Mouse (Mus musculus) embryonic stem cell, embryonic (primary cell): ENCODE results near the gene Ppm1h.
"Not testable (repeated sequence)": the region's sequence is repeated elsewhere in the genome, so short reads cannot be mapped to it uniquely, and the experiment has no call there.

Experiments
- CTCF ChIA-PET, 4 experiments: fragments of 300-600 bp in 2 of 4; fragments of 350-600 bp in 2 of 4; sonication (Branson Sonifier 250); formaldehyde crosslinking; loops; one replicate each; lab custom pipeline; 2022; ENCODE audit warnings: inconsistent platforms in 2 of 4; lab: Charles Lee
- POLR2A ChIA-PET, 4 experiments: fragments of 300-600 bp in 2 of 4; fragments of 350-600 bp in 2 of 4; sonication (Branson Sonifier 250); formaldehyde crosslinking; loops; one replicate each; lab custom pipeline; 2022; ENCODE audit warnings: antibody characterized with exemption in 4 of 4, inconsistent platforms in 1 of 4; lab: Charles Lee

Gene Ppm1h

DNA sequence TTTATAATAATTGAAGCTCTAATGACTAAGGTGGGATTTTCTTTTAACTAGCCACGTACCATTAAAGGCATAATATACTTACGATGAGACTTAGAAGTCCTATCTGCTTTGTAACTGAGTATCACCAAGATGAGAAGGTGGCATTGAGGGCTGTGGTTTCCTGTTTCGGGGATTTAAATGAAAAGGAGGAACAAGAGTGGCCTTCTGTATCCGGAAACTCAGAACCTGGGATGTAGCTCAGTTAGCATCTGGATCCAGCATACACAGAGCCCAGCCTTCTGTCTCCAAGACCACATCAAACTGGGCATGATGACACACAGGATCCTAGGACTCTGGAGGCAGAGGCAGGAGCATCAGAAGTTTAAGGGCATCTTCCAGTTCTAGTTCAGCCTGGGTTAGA, 256.8 kb downstream of the Ppm1h start:
- POLR2A ChIA-PET, CTCF ChIA-PET: not testable (repeated sequence)

DNA sequence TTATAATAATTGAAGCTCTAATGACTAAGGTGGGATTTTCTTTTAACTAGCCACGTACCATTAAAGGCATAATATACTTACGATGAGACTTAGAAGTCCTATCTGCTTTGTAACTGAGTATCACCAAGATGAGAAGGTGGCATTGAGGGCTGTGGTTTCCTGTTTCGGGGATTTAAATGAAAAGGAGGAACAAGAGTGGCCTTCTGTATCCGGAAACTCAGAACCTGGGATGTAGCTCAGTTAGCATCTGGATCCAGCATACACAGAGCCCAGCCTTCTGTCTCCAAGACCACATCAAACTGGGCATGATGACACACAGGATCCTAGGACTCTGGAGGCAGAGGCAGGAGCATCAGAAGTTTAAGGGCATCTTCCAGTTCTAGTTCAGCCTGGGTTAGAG, 258.8 kb downstream of the Ppm1h start:
- CTCF ChIA-PET, POLR2A ChIA-PET: not testable (repeated sequence)

DNA sequence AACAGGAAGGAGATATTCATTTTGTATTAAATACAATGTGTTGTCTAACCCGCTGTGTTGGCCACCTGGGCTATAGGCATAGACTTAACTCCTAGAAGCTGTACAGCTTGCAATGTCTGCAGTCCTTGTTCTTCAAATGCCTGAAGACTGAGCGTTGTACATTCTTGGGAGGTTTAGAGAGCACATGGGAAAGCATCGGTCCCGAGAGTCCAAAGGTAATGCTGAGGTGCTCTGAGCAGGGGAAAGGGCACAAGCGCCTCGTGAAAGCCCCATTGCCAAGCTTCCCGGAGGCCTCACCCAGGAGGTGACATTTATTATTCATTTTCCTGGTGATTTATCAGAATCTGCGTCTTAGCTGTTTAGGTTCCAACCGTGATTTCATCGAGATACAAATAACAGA, 261.0 kb downstream of the Ppm1h start:
- ChIA-PET CTCF (interaction anchor here in 1 of 4 experiments (0.8 kb wide), 1 partner anchor 133 kb away, joined by 3 read pairs; no protein-coding TSS in a partner anchor), POLR2A (interaction anchor here in 1 of 4 experiments (1.1 kb wide), 1 partner anchor 14 kb away, joined by 3 read pairs; no protein-coding TSS in a partner anchor)

DNA sequence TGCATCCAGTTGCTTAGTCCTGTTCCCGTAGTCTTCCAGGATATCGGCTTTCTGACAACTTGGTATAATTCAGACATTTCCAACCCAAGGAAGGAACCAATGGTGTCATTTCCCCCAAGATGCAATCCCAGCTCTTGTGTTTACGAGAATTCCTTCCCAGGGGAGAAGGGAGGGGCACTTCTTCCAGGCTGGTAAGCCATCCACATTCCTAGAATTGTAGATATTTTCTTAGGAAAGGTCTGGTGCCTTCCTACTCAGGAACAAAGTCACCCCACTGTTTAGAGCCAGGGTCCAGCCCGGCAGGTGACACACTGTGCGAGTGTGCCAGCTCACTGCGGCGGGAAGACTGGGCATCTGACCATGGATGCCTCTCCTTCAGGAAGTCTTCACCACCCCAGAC, 264.2 kb downstream of the Ppm1h start:
- CTCF ChIA-PET = no interaction called here
- POLR2A ChIA-PET = interaction anchor here in 1 of 4 experiments (1.1 kb wide), 1 partner anchor 81 kb away, joined by 3 read pairs; no protein-coding TSS in a partner anchor

DNA sequence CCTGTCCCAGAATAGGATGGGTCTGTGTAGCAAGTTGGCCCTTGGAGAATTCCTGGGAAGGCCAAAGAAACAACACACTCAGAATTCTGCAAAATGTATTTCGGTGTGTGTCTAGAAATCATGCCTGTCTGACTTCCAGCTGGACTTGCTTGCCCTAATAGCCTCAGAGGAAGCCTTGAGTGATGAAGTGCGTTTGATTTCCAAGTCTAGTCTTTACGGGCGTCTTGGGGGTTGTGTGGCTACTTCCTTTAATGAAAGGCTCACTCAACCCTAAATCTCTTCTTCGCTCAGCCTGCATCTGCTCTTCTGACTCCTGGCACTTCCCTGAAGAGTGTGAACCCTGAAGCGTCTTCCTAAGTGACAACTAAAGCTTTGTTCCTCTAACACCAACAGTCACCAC, 265.3 kb downstream of the Ppm1h start:
- POLR2A ChIA-PET = no interaction called here

DNA sequence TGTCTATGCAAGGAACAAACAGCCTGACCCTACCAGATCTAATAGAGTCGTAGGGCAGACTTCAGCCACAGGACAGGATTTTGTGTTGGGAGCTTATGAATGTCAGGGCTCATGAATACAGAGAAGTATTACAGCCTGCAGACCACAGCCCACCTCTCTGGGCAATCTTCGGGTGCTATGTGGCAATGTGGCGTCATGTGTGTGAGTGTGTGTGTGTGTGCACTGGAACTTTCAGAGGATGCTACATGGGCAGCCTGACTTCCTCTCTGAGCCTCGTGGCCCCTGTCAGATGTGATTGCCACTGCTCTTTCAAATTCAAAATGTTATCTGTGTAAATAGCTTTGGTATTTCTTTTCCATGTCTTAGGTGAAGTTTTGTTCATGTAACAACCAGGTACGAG, 266.3 kb downstream of the Ppm1h start:
- POLR2A ChIA-PET = interaction anchor here in 1 of 4 experiments (0.6 kb wide), 1 partner anchor 32 kb away, joined by 3 read pairs; no protein-coding TSS in a partner anchor

More for the DNA sequence above, 265.3 kb downstream of the Ppm1h start:
- CTCF ChIA-PET = interaction anchor here in 1 of 4 experiments (0.5 kb wide), 1 partner anchor 316 kb away, joined by 3 read pairs; no protein-coding TSS in a partner anchor

DNA sequence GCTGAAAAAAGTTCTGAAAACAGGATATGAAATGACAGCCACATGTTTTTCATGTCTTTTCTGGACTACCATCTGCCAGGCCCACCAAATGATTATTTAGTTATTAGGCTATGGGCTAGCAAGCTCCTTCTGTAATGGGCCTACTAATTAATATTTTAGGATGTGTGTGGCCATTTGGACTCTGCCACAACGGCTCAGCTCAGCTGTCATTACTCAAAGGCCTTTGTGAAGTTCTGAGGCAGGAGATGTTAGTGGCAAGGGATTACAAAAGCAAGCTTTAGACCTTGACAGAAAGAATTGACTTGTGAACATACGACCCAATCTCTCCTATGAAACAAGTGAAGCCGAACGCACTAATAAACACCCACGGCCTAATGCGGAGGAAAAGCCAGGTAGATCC, 272.4 kb downstream of the Ppm1h start:
- ChIA-PET CTCF (no interaction called here), POLR2A (no interaction called here)

More for the DNA sequence above, 266.3 kb downstream of the Ppm1h start:
- CTCF ChIA-PET = no interaction called here

DNA sequence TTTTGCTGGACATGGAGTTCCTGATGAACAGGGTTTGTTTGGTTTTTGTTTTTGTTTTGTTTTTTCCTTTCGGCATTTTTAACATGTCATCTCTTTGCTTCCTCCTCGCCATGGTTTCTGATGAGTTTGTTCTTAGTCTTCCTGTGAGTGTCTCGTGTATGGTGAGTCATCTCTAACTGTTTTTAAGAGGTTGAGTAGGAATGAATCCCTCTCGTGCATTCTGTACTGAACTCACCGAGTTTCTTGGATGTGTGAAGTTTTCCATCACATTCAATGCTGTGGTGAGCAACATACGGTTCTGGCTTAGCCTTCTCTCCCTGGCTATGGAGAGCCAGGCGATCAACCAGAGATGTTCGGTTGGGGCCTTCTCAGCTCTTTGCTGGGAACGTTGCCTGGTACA, 275.0 kb downstream of the Ppm1h start:
- POLR2A ChIA-PET = interaction anchor here in 1 of 4 experiments (0.7 to 1.4 kb wide), 2 partner anchors 14 to 168 kb away, joined by 3 read pairs; no protein-coding TSS in a partner anchor
- CTCF ChIA-PET = interaction anchor here in 3 of 4 experiments (0.6 to 0.7 kb wide), 3 partner anchors 146 to 401 kb away, joined by 3 read pairs; no protein-coding TSS in a partner anchor

DNA sequence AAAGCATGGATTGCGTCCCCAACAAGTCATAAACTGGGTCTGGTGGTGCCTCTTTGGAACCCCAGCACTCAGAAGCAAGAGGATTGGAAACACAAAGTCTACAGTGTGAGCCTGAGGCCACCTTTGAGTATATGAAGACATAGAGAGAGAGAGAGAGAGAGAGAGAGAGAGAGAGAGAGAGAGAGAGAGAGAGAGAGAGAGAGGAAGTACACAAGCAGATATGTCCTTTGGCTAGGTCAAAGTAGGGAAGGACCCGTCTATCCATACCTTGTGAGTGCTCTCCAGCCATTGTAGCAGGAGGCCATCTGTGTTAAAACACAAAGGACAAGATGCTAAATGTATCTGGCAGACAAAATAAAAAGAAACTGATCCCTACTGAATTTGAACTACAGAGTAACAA, 279.4 kb downstream of the Ppm1h start:
- POLR2A ChIA-PET = interaction anchor here in 2 of 4 experiments (0.8 to 1.5 kb wide), 5 partner anchors 9 to 165 kb away, joined by 3 to 4 read pairs (median 3); no protein-coding TSS in a partner anchor
- CTCF ChIA-PET = interaction anchor here in 1 of 4 experiments (0.6 kb wide), 1 partner anchor 414 kb away, joined by 9 read pairs; no protein-coding TSS in a partner anchor

DNA sequence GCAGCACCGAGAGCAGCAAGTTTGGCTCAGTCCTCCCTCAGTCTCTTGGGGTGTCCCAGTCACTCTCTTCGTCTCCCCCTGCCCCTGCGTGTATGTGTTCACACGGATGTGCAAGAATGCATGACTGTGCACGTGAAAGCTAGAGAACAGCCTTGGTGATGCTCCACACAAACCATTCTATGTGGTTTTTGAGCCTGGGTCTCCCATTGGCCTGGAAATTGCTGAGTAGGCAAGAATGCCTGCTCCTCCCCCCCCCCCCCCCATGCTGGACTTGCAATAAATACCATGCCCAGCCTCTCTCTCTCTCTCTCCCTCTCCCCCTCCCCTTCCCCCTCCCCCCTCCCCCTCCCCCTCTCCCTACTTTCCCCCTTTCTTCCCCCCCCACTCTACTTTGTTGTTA, 280.1 kb downstream of the Ppm1h start:
- CTCF ChIA-PET = interaction anchor here in 1 of 4 experiments (0.7 kb wide), 1 partner anchor 93 kb away, joined by 3 read pairs; no protein-coding TSS in a partner anchor

DNA sequence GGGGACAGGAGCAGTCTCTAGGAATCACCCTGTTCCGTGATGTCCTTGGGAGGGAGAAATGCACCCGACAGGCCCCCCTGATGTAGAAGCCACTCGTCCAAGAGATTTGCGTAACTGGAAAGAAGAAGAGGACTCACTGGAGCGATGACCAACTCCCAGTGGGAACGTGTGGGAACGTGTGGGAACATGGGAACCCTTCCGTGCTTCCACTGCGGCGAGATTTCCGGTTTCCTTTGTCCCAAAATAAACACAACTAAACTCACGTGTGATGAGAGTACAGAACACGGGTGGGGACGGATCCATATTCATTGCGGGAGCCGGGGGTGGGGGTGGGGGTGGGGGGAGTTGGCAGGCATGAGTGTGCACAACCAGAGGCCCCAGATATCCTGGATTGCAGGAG, 281.7 kb downstream of the Ppm1h start:
- ChIA-PET POLR2A (no interaction called here), CTCF (interaction anchor here in 3 of 4 experiments (0.6 to 1.1 kb wide), 3 partner anchors 153 to 156 kb away, joined by 4 to 7 read pairs (median 6); no protein-coding TSS in a partner anchor)

More for the DNA sequence above, 280.1 kb downstream of the Ppm1h start:
- POLR2A ChIA-PET = interaction anchor here in 1 of 4 experiments (0.8 to 1.5 kb wide), 2 partner anchors 15 to 166 kb away, joined by 3 read pairs; no protein-coding TSS in a partner anchor

DNA sequence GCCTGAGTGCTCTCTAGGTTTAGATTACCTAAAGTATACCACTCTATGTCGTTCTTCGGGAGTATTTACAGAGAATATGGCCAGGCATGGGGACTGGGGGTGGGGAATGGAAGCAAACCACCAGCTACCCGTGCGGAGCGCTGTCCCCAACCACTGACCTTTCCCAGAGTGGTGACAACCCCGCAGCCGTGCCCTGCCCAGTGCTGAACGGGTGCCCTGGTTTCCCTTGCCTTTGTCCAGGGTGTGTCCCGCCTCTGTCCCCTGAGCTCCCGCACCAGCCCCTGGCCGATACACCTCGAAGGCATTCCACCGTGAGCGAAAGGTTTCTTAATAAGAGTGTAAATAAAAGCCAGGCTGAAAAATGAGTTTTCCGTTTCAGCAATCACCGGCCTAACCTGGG, 282.2 kb downstream of the Ppm1h start:
- ChIA-PET POLR2A (no interaction called here), CTCF (interaction anchor here in 3 of 4 experiments (0.6 to 1.1 kb wide), 3 partner anchors 154 to 157 kb away, joined by 4 to 7 read pairs (median 6); no protein-coding TSS in a partner anchor)

DNA sequence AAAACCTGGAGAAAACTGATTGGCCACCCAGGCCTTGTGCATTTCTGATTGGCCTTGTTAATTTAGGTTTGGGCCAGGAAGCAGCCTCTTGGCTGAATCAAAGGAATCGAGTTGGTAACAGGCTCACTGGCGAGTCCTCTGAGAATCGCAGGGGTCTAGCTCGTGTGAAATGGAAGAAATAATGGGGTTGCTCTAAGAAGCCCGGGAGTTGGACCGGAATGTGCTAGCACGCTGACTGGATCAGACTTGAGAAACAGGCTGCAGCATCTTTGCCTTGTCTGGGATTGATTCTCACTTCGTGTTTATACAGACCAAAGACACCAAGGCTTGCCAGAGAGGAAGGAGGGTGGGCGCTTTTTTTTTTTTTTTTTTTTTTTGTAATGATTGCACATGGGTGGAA, 282.9 kb downstream of the Ppm1h start:
- ChIA-PET CTCF (interaction anchor here in 1 of 4 experiments (1.1 kb wide), 1 partner anchor 154 kb away, joined by 4 read pairs; no protein-coding TSS in a partner anchor), POLR2A (no interaction called here)

DNA sequence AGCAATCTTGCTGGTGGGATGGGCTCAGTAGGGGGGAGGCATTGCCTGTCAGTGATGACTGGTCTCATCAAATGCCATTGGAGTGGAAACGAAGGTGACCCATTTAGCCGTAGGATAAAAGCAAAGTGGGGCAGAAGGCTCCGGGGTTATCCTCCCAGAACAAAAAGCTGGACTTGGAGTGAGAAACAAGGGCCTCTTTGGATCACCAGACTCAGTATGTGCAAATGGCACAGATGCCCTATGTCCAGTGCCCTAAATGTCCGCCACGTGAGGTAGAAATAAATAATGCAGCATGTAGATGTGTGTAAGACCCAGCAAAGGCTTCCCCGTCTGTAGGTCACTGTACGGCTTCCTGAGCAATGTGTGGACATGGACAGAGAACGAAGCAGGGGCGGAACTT, 284.1 kb downstream of the Ppm1h start:
- POLR2A ChIA-PET = interaction anchor here in 2 of 4 experiments (0.5 to 1.0 kb wide), 2 partner anchors 15 kb away, joined by 3 to 4 read pairs; no protein-coding TSS in a partner anchor
- CTCF ChIA-PET = no interaction called here

DNA sequence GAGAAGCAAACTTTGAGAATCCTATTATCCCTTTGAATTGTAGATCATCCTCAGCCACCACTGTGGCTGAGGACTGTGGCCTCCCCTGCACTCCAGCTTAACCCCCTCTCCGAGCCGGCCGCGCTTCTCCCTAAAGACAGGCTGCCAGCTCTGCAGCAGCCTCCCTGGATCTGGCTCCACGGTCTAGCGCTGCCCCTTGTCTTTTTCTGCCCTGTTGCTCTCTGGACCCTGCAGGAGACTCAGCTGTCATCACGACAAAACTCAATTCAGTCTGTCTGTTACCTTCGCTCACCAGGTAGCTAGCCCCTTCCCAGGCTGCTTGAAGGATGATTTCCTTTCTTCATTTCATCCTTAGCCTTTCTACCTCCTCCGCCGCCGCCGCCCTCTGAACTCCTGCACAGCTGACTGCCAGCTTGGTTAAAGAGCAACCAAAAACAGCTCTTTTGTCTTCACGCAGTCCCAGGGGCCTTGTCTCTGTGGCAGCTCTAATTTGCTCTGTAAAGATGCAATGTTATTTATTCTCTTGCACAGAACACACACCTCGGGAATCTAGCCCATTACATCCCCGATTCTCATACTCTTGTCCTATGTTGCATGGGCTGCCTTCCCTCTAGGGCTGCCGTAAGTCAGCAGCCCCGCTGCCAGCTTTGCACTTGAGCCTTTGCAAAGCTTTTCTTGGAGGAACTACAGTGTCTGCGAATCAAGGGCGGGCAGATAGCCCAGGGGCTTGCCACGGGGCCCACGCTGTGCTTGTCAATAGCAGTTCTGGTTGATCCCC, 285.1 kb downstream of the Ppm1h start:
- POLR2A ChIA-PET = interaction anchor here in 2 of 4 experiments (0.6 to 1.5 kb wide), 4 partner anchors 9 to 30 kb away, joined by 3 to 5 read pairs (median 4); no protein-coding TSS in a partner anchor
- CTCF ChIA-PET = interaction anchor here (0.5 to 1.3 kb wide), 6 partner anchors 42 to 1543 kb away, joined by 3 to 7 read pairs (median 4); no protein-coding TSS in a partner anchor

DNA sequence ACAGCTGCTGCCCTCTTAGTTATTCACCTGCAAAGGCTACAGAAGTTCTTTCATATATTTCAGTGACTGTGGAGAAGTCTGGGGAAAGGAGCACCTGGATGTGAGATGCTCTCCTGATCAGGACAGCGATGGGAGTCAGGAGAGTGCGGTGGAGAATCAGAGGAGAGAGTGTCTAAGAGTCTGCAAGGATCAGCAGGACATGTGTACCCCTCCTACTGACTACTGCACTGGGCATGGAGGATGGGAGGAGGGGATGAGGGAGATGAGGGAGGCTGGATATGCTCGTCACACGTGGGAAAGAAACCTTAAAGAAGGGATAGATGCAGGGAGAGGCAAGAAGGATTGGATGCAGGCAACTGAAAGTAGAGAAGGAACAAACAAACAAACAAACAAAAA, 285.7 kb downstream of the Ppm1h start:
- ChIA-PET POLR2A (interaction anchor here in 2 of 4 experiments (0.6 to 1.5 kb wide), 4 partner anchors 21 to 166 kb away, joined by 3 to 5 read pairs (median 4); no protein-coding TSS in a partner anchor), CTCF (interaction anchor here in 2 of 4 experiments (1.3 kb wide), 2 partner anchors 160 to 161 kb away, joined by 3 to 4 read pairs; no protein-coding TSS in a partner anchor)

DNA sequence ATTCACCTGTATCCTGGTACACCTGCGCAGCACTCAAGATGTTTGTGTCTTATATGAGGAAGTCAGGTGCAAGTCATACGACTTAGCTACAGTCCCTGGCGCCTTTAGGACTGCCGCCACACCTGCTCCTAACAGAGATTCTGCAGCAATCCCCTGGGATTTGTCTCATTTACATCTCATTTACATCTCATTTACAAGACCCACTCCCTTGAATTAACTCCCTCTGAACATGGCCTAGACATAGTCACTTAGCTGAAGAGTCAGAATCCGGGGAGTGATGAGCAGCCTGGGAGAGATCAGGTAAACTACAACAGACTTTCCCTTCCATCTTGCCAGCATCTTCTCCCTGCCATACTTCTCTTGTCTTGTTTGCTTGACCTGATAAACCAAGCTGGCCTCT, 287.1 kb downstream of the Ppm1h start:
- POLR2A ChIA-PET = interaction anchor here in 3 of 4 experiments (0.5 to 1.4 kb wide), 4 partner anchors 20 to 173 kb away, joined by 3 to 4 read pairs (median 3); no protein-coding TSS in a partner anchor
- CTCF ChIA-PET = not testable (repeated sequence)

DNA sequence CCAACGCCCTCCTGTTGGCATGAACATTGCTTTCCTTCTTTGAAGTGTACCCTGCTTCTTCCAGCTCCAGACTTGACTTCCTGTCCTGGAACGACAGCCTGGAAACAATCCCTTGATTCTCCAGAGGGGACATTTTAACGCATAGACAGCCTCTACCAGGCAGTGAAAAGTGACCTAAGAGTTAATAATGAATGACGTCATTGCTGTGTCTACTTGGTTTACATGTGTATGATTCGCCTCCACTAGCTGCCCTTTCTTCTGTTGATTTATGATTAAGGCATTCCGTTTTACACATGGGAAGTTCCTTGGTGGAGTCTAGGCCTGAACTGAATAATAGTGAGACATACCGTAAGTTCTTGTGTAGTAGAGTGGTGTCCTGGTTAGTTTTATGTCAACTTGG, 287.9 kb downstream of the Ppm1h start:
- CTCF ChIA-PET = no interaction called here
- POLR2A ChIA-PET = interaction anchor here in 3 of 4 experiments (1.0 to 1.6 kb wide), 6 partner anchors 19 to 174 kb away, joined by 3 to 5 read pairs (median 3); no protein-coding TSS in a partner anchor

DNA sequence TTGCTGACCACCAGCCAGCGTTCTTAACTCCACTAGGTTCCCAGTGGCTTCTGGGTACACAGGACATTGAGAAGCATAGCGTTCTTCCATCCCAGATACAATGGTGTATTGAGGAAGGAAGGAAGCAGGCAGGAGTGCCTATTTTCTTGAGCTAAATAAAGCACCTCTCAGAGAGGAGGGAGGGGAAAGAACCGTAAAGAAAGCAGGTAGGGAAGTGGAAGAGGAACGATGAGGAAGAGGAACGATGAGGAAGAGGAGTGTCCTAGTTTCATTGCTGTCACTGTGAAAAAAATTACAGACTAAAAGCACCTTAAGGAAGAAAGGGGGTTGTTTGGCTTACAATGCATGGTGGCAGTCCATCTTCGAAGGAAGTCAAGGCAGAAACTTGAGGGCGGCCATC, 291.6 kb downstream of the Ppm1h start:
- ChIA-PET POLR2A (interaction anchor here in 1 of 4 experiments (1.5 kb wide), 1 partner anchor 14 kb away, joined by 4 read pairs; no protein-coding TSS in a partner anchor), CTCF (no interaction called here)
